Mouse (Mus musculus): ENCODE results near the gene Serpinb1a. TPM values are rescaled to one million over a fixed set of nuclear protein-coding genes. Genes with fewer than 3 reads are reported as not detected.

Serpinb1a gene
- total RNA-seq, 2 experiments from 2014 or later, result 7.0 to 9.0 TPM

GRCm38 (mm10) chr13:32795166-32795565 is 55.8 kb downstream of the Serpinb1a start:
- no peak for DNase-seq

GRCm38 (mm10) chr13:32794619-32795018 is 56.4 kb downstream of the Serpinb1a start:
- no peak for DNase-seq

Other genes starting within 250 kb of the Serpinb1a start
- gene Mylk4, start 67.2 kb downstream of the Serpinb1a start, total RNA-seq (2021), result 100 to 1,000 TPM; 132 to 148 TPM
- 10 to 100 TPM; 13.0 to 16.4 TPM for gene Wrnip1, start 49.1 kb downstream of the Serpinb1a start, total RNA-seq (2021)
- not detected for gene D930007J09Rik, start 48.3 kb downstream of the Serpinb1a start, total RNA-seq (2021)
- gene Serpinb1c, start 47.0 kb upstream of the Serpinb1a start, total RNA-seq (2021), result 1 to 10 TPM; 1.2 TPM
- 1 to 10 TPM; 2.5 to 3.6 TPM for gene Serpinb6b, start 114.0 kb upstream of the Serpinb1a start, total RNA-seq (2021)
- 1 to 10 TPM; 3.6 to 3.9 TPM for gene Serpinb9, start 152.1 kb upstream of the Serpinb1a start, total RNA-seq (2021)
- not detected for gene Serpinb9b, start 176.2 kb upstream of the Serpinb1a start, total RNA-seq (2021)
- under 1 TPM; 0.14 to 0.25 TPM for gene Serpinb1b, start 227.4 kb upstream of the Serpinb1a start, total RNA-seq (2021)